Mouse (Mus musculus) E14TG2a.4 (cell line): ENCODE measurements around the gene Isoc2b.
"Not testable (repeated sequence)": the region's sequence is repeated elsewhere in the genome, so short reads cannot be mapped to it uniquely, and the experiment has no call there.

Source experiments
- H3K27me3 ChIP-seq: 2 replicates; pipeline ENCODE4 v1.6.1; 2014; ENCODE audit warnings: low read length, control low read depth; ENCODE audit not compliant: insufficient read depth
- H3K36me3 ChIP-seq: 2 replicates; pipeline ENCODE4 v1.6.1; 2014; ENCODE audit warnings: low read length, control low read depth; ENCODE audit not compliant: insufficient read depth
- H3K4me1 ChIP-seq: replicated peaks from 2 replicates; pipeline ENCODE4 v1.6.1; 2014; ENCODE audit warnings: low read depth, low read length, control low read depth
- H3K4me3 ChIP-seq: replicated peaks from 2 replicates; pipeline ENCODE4 v1.5.1; 2014; ENCODE audit warnings: mild to moderate bottlenecking, low read length
- H3K9me3 ChIP-seq: 2 replicates; pipeline ENCODE4 v1.6.1; 2014; ENCODE audit warnings: low read length, control low read depth
- CTCF ChIP-seq: conservative IDR thresholded peaks from 2 replicates; pipeline ENCODE4 v1.5.1; 2014; ENCODE audit warnings: low read length
- NANOG ChIP-seq: IDR thresholded peaks from 2 replicates; pipeline ENCODE4 v1.6.1; 2014; ENCODE audit warnings: borderline replicate concordance, low read length, mixed read lengths
- POU5F1 ChIP-seq: IDR thresholded peaks from 2 replicates; pipeline ENCODE4 v1.6.1; 2014; ENCODE audit warnings: low read length, borderline replicate concordance

Isoc2b gene

DNA sequence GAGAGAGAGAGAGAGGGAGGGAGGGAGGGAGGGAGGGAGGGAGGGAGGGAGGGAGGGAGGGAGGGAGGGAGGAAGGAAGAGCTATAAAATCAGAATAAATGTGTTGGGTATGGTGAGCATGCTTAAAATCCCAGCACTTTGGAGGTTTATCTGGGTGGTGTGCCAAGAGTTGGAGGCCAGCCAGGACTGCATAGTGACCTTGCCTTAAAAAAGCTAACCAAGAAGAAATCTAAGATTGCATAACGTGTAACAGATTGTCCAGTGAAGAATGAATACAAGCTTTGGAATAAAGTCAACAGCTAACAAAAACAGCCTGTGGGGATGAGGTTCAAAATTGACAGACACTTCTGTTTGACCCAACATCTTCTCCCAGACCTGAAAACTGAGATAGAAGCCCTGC is 7.0 kb downstream of the Isoc2b start:
- H3K27me3 ChIP-seq: peaks cover 7% of the 10 kb centered on the region
- TF ChIP-seq POU5F1 (no peak), CTCF (no peak), NANOG (no peak)
- no peak overlapping the region for H3K4me3 ChIP-seq
- H3K36me3 ChIP-seq: no peaks in the 10 kb centered on the region
- peaks cover 29% of the 10 kb centered on the region for H3K4me1 ChIP-seq
- no peaks in the 10 kb centered on the region for H3K9me3 ChIP-seq

DNA sequence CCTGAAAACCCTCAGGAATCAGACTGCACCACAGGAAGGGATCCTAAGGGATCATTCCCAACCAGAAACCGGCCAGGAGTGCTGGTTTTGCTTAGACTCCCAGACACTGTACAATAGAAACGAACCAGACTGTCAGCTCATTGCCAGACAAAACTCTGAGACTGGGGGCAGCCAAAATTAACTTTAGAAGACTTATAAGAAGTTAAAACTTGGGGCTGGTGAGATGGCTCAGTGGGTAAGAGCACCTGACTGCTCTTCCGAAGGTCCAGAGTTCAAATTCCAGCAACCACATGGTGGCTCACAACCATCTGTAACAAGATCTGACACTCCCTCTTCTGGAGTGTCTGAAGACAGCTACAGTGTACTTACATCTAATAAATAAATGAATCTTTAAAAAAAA is 9.1 kb downstream of the Isoc2b start:
- not testable (repeated sequence) for H3K9me3 ChIP-seq, H3K27me3 ChIP-seq, H3K36me3 ChIP-seq, H3K4me3 ChIP-seq
- H3K4me1 ChIP-seq: peaks cover 22% of the 10 kb centered on the region

DNA sequence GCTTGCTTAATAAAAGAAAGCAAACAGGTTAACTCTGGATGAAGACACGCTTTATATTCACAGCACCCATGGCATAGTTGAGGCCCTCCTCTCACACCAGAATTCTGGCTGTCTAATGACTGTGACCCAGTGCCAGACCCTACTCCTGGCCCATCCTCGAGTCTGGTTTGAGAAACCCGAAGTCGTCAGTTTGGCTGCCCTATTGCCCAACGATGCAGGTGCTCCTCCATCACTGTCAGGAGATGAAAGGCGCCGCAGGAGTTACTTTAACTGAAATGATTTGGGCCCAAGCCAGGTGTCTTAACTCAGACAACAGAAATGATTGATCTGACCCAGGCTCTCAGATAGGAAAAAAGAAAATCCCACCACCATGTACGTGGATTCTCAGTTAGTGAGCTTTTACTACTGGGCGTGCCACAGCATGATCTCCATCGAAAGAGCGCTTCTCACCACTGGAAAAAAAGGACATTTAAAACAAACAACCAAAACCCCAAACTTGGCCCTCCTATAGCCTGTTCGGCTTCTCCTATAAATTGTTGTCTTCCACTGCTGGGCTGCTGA is 10.6 kb downstream of the Isoc2b start:
- no peaks in the 10 kb centered on the region for H3K9me3 ChIP-seq
- no peak overlapping the region for H3K4me3 ChIP-seq
- no peaks in the 10 kb centered on the region for H3K36me3 ChIP-seq

DNA sequence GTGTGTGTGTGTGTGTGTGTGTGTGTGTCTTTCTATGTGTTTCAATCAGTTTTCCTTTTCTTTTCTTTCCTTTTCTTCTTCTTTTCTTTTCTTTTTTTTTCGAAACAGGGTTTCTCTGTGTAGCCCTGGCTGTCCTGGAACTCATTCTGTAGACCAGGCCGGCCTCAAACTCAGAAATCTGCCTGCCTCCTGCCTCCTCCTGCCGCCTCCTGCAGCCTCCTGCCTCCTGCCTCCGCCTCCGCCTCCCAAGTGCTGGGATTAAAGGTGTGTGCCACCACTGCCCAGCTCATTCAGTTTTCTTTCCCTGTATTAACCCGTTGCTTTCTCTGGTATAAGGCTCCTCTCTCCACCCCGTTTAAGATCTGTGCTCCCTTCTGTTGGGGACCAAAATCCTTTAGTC is 12.7 kb downstream of the Isoc2b start:
- no peaks in the 10 kb centered on the region for H3K9me3 ChIP-seq
- H3K4me3 ChIP-seq: no peak overlapping the region
- H3K4me1 ChIP-seq: peaks cover 8% of the 10 kb centered on the region; the same call in 1 of the 2 replicates
- peaks cover 7% of the 10 kb centered on the region for H3K27me3 ChIP-seq
- TF ChIP-seq POU5F1 (no peak), CTCF (no peak), NANOG (no peak)
- no peaks in the 10 kb centered on the region for H3K36me3 ChIP-seq

More for the DNA sequence above, 10.6 kb downstream of the Isoc2b start:
- TF ChIP-seq NANOG: no peak
- no peak for TF ChIP-seq CTCF
- no peak for TF ChIP-seq POU5F1
- Histone ChIP-seq H3K4me1 (peaks cover 10% of the 10 kb centered on the region), H3K27me3 (peaks cover 7% of the 10 kb centered on the region)

DNA sequence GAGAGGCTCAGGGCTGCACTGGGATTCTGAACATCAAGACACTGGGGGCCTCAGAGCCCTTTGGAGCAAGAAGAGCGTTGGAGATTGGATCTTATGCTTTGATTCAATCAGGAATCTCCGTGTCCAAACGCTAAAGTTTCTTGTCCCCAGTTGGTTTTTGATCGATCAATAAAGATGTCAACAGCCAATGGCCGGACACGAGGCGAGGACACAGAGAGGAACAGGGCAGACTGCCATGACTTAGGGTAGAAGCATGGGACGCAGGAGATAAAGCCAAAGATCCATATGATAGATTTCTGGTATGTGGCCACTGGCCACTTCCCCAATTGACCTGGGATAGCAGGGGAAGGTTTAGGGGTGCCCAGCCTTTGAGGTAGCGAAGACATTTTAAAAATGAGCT is 13.6 kb downstream of the Isoc2b start:
- Histone ChIP-seq H3K4me3 (no peak overlapping the region), H3K4me1 (peaks cover 8% of the 10 kb centered on the region; the same call in 1 of the 2 replicates), H3K27me3 (peaks cover 11% of the 10 kb centered on the region), H3K9me3 (no peaks in the 10 kb centered on the region), H3K36me3 (no peaks in the 10 kb centered on the region)
- TF ChIP-seq POU5F1: no peak
- no peak for TF ChIP-seq CTCF
- TF ChIP-seq NANOG: no peak

DNA sequence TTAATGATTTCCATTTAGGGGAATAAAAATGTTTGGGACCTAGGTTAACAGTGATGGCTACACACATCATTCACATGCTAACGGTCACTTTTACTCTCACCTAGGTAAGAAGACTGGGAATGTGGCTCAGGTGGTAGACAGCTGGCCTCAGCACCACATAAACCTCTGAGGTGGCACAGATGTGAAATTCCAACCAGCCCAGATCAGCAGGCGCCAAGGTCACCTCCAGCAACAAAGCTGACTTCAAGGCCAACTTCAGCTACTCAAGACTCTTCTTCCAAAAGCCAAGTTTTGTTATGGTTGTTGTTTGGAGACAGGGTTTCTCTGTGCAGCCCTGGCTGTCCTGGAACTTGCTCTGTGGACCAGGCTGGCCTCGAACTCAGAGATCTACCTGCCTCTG is 16.4 kb downstream of the Isoc2b start:
- H3K4me1 ChIP-seq: peaks cover 15% of the 10 kb centered on the region; the same call in 1 of the 2 replicates
- no peaks in the 10 kb centered on the region for H3K36me3 ChIP-seq
- no peak overlapping the region for H3K4me3 ChIP-seq
- no peak for TF ChIP-seq POU5F1
- TF ChIP-seq CTCF: no peak
- TF ChIP-seq NANOG: no peak
- H3K27me3 ChIP-seq: peaks cover 8% of the 10 kb centered on the region
- no peaks in the 10 kb centered on the region for H3K9me3 ChIP-seq

DNA sequence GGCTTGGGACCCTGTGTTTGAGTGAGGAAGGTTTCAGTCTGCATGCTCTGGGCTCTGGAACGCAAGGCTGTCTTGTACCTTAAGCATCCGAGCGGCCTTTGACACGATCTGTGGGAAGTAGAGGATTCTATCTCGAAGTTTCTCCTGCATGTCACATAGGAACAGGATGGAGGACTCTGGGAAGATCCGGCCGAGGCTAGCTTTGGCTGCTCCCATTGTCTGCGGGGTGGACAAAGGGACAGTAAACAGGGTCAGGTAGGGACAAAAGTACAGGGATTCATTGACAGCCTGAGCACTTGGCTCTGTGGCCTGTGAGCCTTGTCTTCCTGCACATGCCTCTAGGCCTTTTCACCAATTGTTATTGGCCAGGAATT is 18.8 kb downstream of the Isoc2b start:
- H3K36me3 ChIP-seq: no peaks in the 10 kb centered on the region
- TF ChIP-seq CTCF: no peak
- H3K27me3 ChIP-seq: peaks cover 6% of the 10 kb centered on the region; the same call in 1 of the 2 replicates
- no peaks in the 10 kb centered on the region for H3K9me3 ChIP-seq
- H3K4me3 ChIP-seq: no peak overlapping the region
- peaks cover 6% of the 10 kb centered on the region; the same call in 1 of the 2 replicates for H3K4me1 ChIP-seq

DNA sequence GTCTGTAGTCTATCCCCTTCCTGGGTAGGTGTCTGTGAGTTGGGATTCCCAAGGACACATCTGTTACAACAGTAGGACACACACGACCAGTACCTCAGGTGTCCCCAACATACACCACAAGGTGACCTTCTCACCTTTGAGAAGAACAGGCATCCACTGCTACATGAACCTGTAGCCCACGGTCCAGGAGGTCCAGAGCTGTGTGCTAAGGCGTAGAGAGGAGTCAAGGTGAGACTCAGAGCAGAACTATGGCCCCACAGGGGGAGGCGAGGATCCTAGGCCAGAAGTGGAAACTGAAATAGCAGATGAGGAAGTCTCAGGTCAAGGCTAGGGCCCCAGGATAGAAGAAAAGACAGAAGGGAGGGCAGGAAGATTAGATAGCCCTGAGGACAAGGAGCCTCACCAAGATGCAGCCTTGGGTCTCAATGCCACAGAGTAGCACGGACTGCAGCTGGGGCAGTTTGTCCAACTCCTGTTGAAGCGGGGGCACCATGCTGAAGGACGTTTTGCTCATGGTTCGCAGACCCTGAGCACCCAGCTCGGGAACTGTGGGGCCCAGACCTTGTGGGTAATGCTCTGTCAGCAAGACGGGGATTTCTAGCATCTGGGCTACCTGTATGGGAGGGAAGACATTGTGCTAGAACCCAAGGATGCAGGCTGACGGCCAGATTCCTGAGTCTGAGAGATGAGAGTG is 19.3 kb downstream of the Isoc2b start:
- Histone ChIP-seq H3K9me3 (no peaks in the 10 kb centered on the region), H3K27me3 (peaks cover 6% of the 10 kb centered on the region; the same call in 1 of the 2 replicates)

DNA sequence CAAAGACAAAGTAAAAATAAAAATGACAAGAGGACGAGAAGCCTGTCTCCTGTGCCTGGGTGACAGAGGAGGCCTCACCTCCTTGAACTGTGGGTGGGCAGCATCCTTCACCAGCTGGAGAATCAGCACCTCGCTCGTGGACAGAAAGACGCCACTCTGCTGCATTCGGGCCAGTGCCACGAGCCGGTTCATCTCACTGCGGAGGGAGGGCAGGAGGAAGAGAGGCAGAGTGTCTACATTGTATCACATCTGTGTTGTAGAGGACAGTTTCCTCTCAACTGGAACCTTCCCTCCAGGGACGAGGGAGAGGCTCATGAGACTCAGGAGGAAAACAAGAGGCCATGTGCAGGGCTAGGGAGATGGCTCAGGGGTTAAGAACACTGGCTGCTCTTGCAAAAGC is 20.7 kb downstream of the Isoc2b start:
- H3K9me3 ChIP-seq: no peaks in the 10 kb centered on the region
- peaks cover 7% of the 10 kb centered on the region for H3K27me3 ChIP-seq
- no peak overlapping the region for H3K4me3 ChIP-seq
- TF ChIP-seq NANOG (no peak), CTCF (no peak)
- peaks cover 14% of the 10 kb centered on the region for H3K4me1 ChIP-seq
- H3K36me3 ChIP-seq: no peaks in the 10 kb centered on the region

More for the DNA sequence above, 19.3 kb downstream of the Isoc2b start:
- Histone ChIP-seq H3K36me3 (no peaks in the 10 kb centered on the region), H3K4me3 (no peak overlapping the region), H3K4me1 (peaks cover 6% of the 10 kb centered on the region; the same call in 1 of the 2 replicates)
- no peak for TF ChIP-seq CTCF
- no peak for TF ChIP-seq NANOG
